Mouse (Mus musculus): ENCODE measurements around the gene Lce1d. TPM values are rescaled to one million over a fixed set of nuclear protein-coding genes. Genes with fewer than 3 reads are reported as not detected.

The Lce1d gene
- polyA plus RNA-seq, 1 experiment from 2014 or later = not detected

- no peaks in the 10 kb centered on the region for H3K4me1 ChIP-seq (replicated peaks)
- WGBS = 82% methylated on average over 3 of the region's 3 CpGs
- no peaks in the 10 kb centered on the region for H3K36me3 ChIP-seq
- H3K4me3 ChIP-seq (replicated peaks) = no peak overlapping the region
- H3K27me3 ChIP-seq = no peaks in the 10 kb centered on the region
- no peaks in the 10 kb centered on the region for H3K9me3 ChIP-seq
- no peak overlapping the region for H3K9ac ChIP-seq (replicated peaks)
- no peak overlapping the region for H3K4me2 ChIP-seq (replicated peaks)
- no peak for ATAC-seq
- no peak overlapping the region for H3K27ac ChIP-seq
Observed at GRCm38 (mm10) chr3:92638653-92638991, 48.4 kb downstream of the Lce1d start.

- Histone ChIP-seq H3K9ac (replicated peaks) (no peak overlapping the region), H3K9me3 (no peaks in the 10 kb centered on the region), H3K4me2 (replicated peaks) (no peak overlapping the region), H3K4me1 (replicated peaks) (no peaks in the 10 kb centered on the region), H3K27me3 (no peaks in the 10 kb centered on the region), H3K4me3 (replicated peaks) (no peak overlapping the region), H3K36me3 (no peaks in the 10 kb centered on the region), H3K27ac (no peak overlapping the region)
- peak; percentile 79 for ATAC-seq
- WGBS = 16% methylated on average over 1 of the region's 1 CpGs
Observed at GRCm38 (mm10) chr3:92637745-92638652, 49.0 kb downstream of the Lce1d start.

Other genes with a start within 250 kb of the Lce1d start
- gene Sprr1b, start 248.4 kb downstream of the Lce1d start, polyA plus RNA-seq (2015; fragmentation: Nextera tagmentation; extraction: Ambion mirVana) = not detected in 2 replicates
- not detected in 2 replicates for gene Sprr3, start 228.5 kb downstream of the Lce1d start, polyA plus RNA-seq (2015; fragmentation: Nextera tagmentation; extraction: Ambion mirVana)
- not detected in 2 replicates for gene Sprr1a, start 201.3 kb downstream of the Lce1d start, polyA plus RNA-seq (2015; fragmentation: Nextera tagmentation; extraction: Ambion mirVana)
- gene Sprr4, start 186.7 kb downstream of the Lce1d start, polyA plus RNA-seq (2015; fragmentation: Nextera tagmentation; extraction: Ambion mirVana) = not detected in 2 replicates
- gene 2310046K23Rik, start 152.7 kb downstream of the Lce1d start, polyA plus RNA-seq (2015; fragmentation: Nextera tagmentation; extraction: Ambion mirVana) = not detected in 2 replicates
- not detected in 2 replicates for gene Ivl, start 113.5 kb downstream of the Lce1d start, polyA plus RNA-seq (2015; fragmentation: Nextera tagmentation; extraction: Ambion mirVana)
- not detected in 2 replicates for gene Smcp, start 98.2 kb downstream of the Lce1d start, polyA plus RNA-seq (2015; fragmentation: Nextera tagmentation; extraction: Ambion mirVana)
- gene 2210017I01Rik, start 79.7 kb downstream of the Lce1d start, polyA plus RNA-seq (2015; fragmentation: Nextera tagmentation; extraction: Ambion mirVana) = not detected in 2 replicates
- not detected in 2 replicates for gene Lce6a, start 65.5 kb downstream of the Lce1d start, polyA plus RNA-seq (2015; fragmentation: Nextera tagmentation; extraction: Ambion mirVana)
- gene Lce1a1, start 38.9 kb downstream of the Lce1d start, polyA plus RNA-seq (2015; fragmentation: Nextera tagmentation; extraction: Ambion mirVana) = not detected in 2 replicates
- not detected in 2 replicates for gene Lce1b, start 30.3 kb downstream of the Lce1d start, polyA plus RNA-seq (2015; fragmentation: Nextera tagmentation; extraction: Ambion mirVana)
- gene Lce1a2, start 16.9 kb downstream of the Lce1d start, polyA plus RNA-seq (2015; fragmentation: Nextera tagmentation; extraction: Ambion mirVana) = not detected in 2 replicates
- gene Lce1c, start 8.0 kb downstream of the Lce1d start, polyA plus RNA-seq (2015; fragmentation: Nextera tagmentation; extraction: Ambion mirVana) = not detected in 2 replicates
- gene Lce1e, start 21.9 kb upstream of the Lce1d start, polyA plus RNA-seq (2015; fragmentation: Nextera tagmentation; extraction: Ambion mirVana) = not detected in 2 replicates
- not detected in 2 replicates for gene Lce1f, start 33.1 kb upstream of the Lce1d start, polyA plus RNA-seq (2015; fragmentation: Nextera tagmentation; extraction: Ambion mirVana)
- not detected in 2 replicates for gene Gm38119, start 51.9 kb upstream of the Lce1d start, polyA plus RNA-seq (2015; fragmentation: Nextera tagmentation; extraction: Ambion mirVana)
- not detected in 2 replicates for gene Lce1g, start 65.1 kb upstream of the Lce1d start, polyA plus RNA-seq (2015; fragmentation: Nextera tagmentation; extraction: Ambion mirVana)
- gene Lce1h, start 77.9 kb upstream of the Lce1d start, polyA plus RNA-seq (2015; fragmentation: Nextera tagmentation; extraction: Ambion mirVana) = not detected in 2 replicates
- gene Lce1i, start 91.7 kb upstream of the Lce1d start, polyA plus RNA-seq (2015; fragmentation: Nextera tagmentation; extraction: Ambion mirVana) = not detected in 2 replicates
- not detected in 2 replicates for gene Lce1j, start 103.3 kb upstream of the Lce1d start, polyA plus RNA-seq (2015; fragmentation: Nextera tagmentation; extraction: Ambion mirVana)
- gene Lce1k, start 120.7 kb upstream of the Lce1d start, polyA plus RNA-seq (2015; fragmentation: Nextera tagmentation; extraction: Ambion mirVana) = not detected in 2 replicates
- not detected in 2 replicates for gene Kprp, start 140.0 kb upstream of the Lce1d start, polyA plus RNA-seq (2015; fragmentation: Nextera tagmentation; extraction: Ambion mirVana)
- not detected in 2 replicates for gene Lce1l, start 164.1 kb upstream of the Lce1d start, polyA plus RNA-seq (2015; fragmentation: Nextera tagmentation; extraction: Ambion mirVana)
- not detected in 2 replicates for gene 2310050C09Rik, start 183.0 kb upstream of the Lce1d start, polyA plus RNA-seq (2015; fragmentation: Nextera tagmentation; extraction: Ambion mirVana)
- not detected in 2 replicates for gene Lce3a, start 239.0 kb upstream of the Lce1d start, polyA plus RNA-seq (2015; fragmentation: Nextera tagmentation; extraction: Ambion mirVana)
- not detected in 2 replicates for gene Lce3b, start 245.8 kb upstream of the Lce1d start, polyA plus RNA-seq (2015; fragmentation: Nextera tagmentation; extraction: Ambion mirVana)

Measured in midbrain, embryonic 13.5 days (tissue).